Mouse (Mus musculus): Measurements from ENCODE around the gene Mxi1. TPM values are rescaled to one million over a fixed set of nuclear protein-coding genes. Genes with fewer than 3 reads are reported as not detected.

The Mxi1 gene
- total and polyA plus RNA-seq, 3 experiments: 29.0 to 60.9 TPM; not detected in 1

GRCm38 (mm10) chr19:53264821-53265727, 45.2 kb upstream of the Mxi1 start:
- no peaks in the 10 kb centered on the region for H3K9me3 ChIP-seq (replicated peaks; ENCODE audit: insufficient read depth, low read length)
- H3K4me3 ChIP-seq (ENCODE audit: control insufficient read depth in 1 of 2, insufficient read depth in 1 of 2, low read depth in 2 of 2, low read length in 2 of 2): no peak overlapping the region
- no peaks in the 10 kb centered on the region for H3K4me1 ChIP-seq (ENCODE audit: control insufficient read depth in 1 of 2, insufficient read depth in 2 of 2, low read length in 2 of 2)
- H3K36me3 ChIP-seq (ENCODE audit: control insufficient read depth in 1 of 2, insufficient read depth in 2 of 2, low read length in 2 of 2): no peaks in the 10 kb centered on the region
- H3K27me3 ChIP-seq (ENCODE audit: control insufficient read depth in 1 of 2, insufficient read depth in 2 of 2, low read length in 2 of 2): peaks cover 0 to 1% of the 10 kb centered on the region in 2 experiments; a peak in 1 of 4 replicates
- TF ChIP-seq CHD1 (IDR thresholded peaks at IDR 0.05; ENCODE audit: low read depth, low read length): no peak
- TF ChIP-seq USF1 (IDR thresholded peaks at IDR 0.05; ENCODE audit: low read depth, low read length): peak; percentile 50
- no peak for TF ChIP-seq MAX (IDR thresholded peaks at IDR 0.05; ENCODE audit: low read length)
- TF ChIP-seq POLR2AphosphoS5 (IDR thresholded peaks at IDR 0.05; ENCODE audit: borderline replicate concordance, low read depth, low read length): no peak
- TF ChIP-seq RCOR1 (IDR thresholded peaks at IDR 0.05; ENCODE audit: low read depth, low read length): peak; percentile 56; the same call in 1 of the 2 replicates
- no peak for TF ChIP-seq HCFC1 (IDR thresholded peaks at IDR 0.05; ENCODE audit: low read depth, low read length)
- no peak for TF ChIP-seq TBP (IDR thresholded peaks at IDR 0.05; ENCODE audit: low read depth, low read length)
- H3K9ac ChIP-seq (ENCODE audit: control insufficient read depth, low read depth, low read length, poor library complexity, severe bottlenecking): no peak overlapping the region
- no peak overlapping the region for H3K27ac ChIP-seq (ENCODE audit: control insufficient read depth, low read depth, low read length)
- no peak for DNase-seq (ENCODE audit: low read depth, low spot score)
- H3K79me2 ChIP-seq (ENCODE audit: control insufficient read depth, insufficient read depth, low read length, poor library complexity): no peaks in the 10 kb centered on the region

- Histone ChIP-seq H3K9me3 (replicated peaks; ENCODE audit: insufficient read depth, low read length) (no peaks in the 10 kb centered on the region), H3K27ac (ENCODE audit: control insufficient read depth, low read depth, low read length) (no peak overlapping the region), H3K9ac (ENCODE audit: control insufficient read depth, low read depth, low read length, poor library complexity, severe bottlenecking) (no peak overlapping the region), H3K4me1 (ENCODE audit: control insufficient read depth in 1 of 2, insufficient read depth in 2 of 2, low read length in 2 of 2) (no peaks in the 10 kb centered on the region), H3K27me3 (ENCODE audit: control insufficient read depth in 1 of 2, insufficient read depth in 2 of 2, low read length in 2 of 2) (peaks cover 0 to 1% of the 10 kb centered on the region in 2 experiments; a peak in 1 of 4 replicates), H3K4me3 (ENCODE audit: control insufficient read depth in 1 of 2, insufficient read depth in 1 of 2, low read depth in 2 of 2, low read length in 2 of 2) (no peak overlapping the region), H3K36me3 (ENCODE audit: control insufficient read depth in 1 of 2, insufficient read depth in 2 of 2, low read length in 2 of 2) (no peaks in the 10 kb centered on the region), H3K79me2 (ENCODE audit: control insufficient read depth, insufficient read depth, low read length, poor library complexity) (no peaks in the 10 kb centered on the region)
- no peak for TF ChIP-seq TAL1 (IDR thresholded peaks at IDR 0.05; ENCODE audit: low read length)
- no peak for TF ChIP-seq UBTF (IDR thresholded peaks at IDR 0.05; ENCODE audit: borderline replicate concordance, insufficient read depth, low read depth, low read length)
- TF ChIP-seq MXI1 (IDR thresholded peaks at IDR 0.05; ENCODE audit: low read depth, low read length): no peak
- no peak for TF ChIP-seq BHLHE40 (IDR thresholded peaks at IDR 0.05; ENCODE audit: borderline replicate concordance, low read depth, low read length)
- TF ChIP-seq USF1 (IDR thresholded peaks at IDR 0.05; ENCODE audit: low read depth, low read length): no peak
- no peak for TF ChIP-seq MAX (IDR thresholded peaks at IDR 0.05; ENCODE audit: low read length)
- TF ChIP-seq POLR2AphosphoS5 (IDR thresholded peaks at IDR 0.05; ENCODE audit: borderline replicate concordance, low read depth, low read length): no peak
- DNase-seq (ENCODE audit: low read depth, low spot score): no peak
These were observed 43.0 kb upstream of the Mxi1 start for GRCm38 (mm10) chr19:53267305-53267704.
